Mouse (Mus musculus) ovary, postnatal 36 days (tissue): Measurements from ENCODE around the gene Pygo1.

Experiments
- DNase-seq: peaks from one replicate; pipeline ENCODE4 v3.0.0; 2022; ENCODE audit warnings: low spot score, mixed read lengths

The Pygo1 gene

DNA sequence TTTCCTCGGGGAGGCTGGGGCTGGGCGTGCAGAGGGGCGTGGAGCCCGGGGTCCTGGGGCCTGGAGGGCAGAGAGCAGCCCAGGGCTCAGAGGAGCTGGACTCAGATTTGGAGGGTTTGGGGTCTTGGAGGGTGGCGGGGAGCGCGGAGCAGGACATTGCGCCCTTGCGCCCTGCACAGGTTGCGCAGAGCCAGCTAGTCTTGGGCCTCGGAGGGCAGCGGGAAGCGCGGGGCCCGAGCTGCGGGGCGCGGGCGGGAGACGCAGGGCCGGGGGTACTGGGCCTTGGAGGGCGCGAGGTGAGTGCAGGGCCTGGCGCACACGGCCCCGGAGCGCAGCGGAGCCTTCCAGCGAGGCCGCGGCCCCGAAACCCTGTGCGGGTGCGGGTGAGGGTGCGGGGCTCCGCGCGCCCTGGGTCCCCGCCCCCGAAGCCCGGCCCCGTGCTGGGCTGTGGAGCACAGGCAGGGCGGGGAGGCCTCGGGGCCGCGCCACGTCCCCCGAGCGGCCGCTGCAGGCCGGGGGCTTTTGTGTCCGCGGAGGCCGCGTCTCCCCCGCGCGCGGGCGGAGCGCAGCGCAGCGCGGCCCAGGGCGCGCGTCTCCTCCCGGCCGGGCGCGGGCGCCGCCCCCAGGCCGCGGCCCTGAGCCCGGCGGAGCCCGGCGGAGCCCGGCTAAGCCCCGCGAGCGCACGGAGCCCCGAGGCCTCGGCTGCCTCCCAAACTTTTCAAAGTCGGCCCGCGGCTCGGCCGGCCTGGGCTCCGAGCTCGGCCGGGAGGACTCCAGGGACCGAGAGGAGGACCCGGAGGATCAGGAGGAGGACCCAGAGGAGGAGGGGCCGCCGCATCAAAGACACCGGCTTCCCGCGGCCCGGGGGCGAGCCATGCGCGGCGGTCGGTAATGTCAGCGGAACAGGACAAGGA is at the start of gene Pygo1:
Pygo1 (plus strand) TSS at position 625 of the 914 bp plus-strand sequence.
- peak; percentile 68 for DNase-seq

DNA sequence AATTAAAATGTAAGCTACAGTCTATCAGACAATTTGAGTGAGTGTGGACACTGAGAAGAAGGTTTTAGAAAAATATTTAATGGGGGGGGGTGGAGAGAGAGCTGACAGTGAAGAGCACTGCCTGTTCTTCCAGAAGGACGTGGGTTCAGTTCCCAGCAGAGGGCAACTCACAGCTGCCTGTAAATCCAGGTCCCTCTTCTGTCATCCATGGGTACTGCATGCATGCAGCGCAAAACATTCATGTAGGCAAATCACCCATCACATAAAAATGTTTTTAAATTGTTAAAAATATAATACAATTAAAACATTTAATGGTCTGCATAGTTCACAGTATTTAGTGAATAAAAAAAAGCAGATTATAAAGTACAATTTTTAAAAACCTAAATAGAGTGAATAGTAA is 49.6 kb upstream of the Pygo1 start:
- DNase-seq: no peak

DNA sequence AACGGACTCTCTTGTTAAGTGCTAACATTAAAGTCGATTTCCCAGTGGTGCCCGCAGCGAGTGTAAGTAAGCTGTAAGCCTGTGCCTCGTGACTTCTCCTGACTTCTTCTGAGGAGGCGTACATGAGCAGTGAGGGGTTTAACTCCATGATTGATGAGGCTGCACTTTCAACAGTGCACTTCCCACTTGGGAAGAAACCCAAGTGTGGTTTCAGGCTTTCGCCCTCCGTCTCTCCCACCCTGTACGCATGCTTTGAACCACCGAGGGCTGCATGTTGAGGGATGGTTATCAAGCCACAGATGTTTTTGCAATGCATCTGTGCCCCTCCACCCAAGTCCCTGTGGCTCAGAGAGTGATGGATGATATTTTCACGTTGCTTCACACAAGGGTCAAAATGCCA is 47.5 kb upstream of the Pygo1 start:
- DNase-seq: no peak

DNA sequence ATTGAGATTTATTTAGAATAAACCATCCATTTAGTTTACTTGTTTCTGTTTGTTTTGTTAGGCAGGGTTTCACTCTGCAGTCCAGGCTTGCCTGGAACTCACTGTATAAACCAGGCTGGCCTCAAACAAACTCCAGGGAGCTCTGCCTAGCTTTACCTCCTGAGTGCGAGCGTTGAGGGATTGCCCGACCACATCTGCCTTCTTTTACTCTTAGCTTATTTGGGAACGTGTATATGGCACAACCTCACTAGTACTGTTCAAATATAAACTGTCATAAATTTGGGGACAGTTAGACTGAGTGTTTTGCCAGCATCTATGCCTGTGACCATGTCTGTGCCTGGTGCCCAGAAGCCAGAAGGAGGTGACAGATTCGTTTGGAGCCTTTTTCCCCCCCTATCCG is 46.8 kb upstream of the Pygo1 start:
- no peak for DNase-seq

GRCm38 (mm10) chr9:72879601-72880000 is 45.8 kb upstream of the Pygo1 start:
- no peak for DNase-seq

GRCm38 (mm10) chr9:72880225-72880960 is 45.1 kb upstream of the Pygo1 start:
- DNase-seq: peak; percentile 16

- peak; percentile 13 for DNase-seq
Measured at GRCm38 (mm10) chr9:72881026-72881768, 44.2 kb upstream of the Pygo1 start.

DNA sequence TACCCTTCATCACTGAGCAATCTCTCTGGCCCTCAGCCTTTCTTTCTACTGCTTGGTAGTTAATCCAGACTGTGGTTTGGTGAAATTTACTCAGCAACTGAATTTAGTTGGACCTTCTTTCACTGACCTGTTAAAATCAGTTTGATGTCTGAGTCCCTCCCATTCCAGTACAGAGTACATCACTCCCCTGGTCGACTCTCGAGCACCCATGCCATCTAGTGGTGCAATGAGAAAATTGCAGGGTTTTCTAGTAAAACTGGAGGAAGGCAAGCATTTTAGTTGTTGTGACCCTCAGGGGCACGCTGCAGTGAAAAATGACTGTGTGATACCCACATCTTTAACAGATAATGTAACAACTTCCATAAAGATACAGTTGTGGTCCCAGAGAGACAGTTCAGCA is 41.5 kb upstream of the Pygo1 start:
- peak; percentile 15 for DNase-seq

GRCm38 (mm10) chr9:72889777-72890176 is 35.7 kb upstream of the Pygo1 start:
- DNase-seq: no peak

- DNase-seq: no peak
Measured at GRCm38 (mm10) chr9:72890499-72891085, 34.9 kb upstream of the Pygo1 start.

- DNase-seq: no peak
Measured at GRCm38 (mm10) chr9:72892761-72893160, 32.7 kb upstream of the Pygo1 start.

DNA sequence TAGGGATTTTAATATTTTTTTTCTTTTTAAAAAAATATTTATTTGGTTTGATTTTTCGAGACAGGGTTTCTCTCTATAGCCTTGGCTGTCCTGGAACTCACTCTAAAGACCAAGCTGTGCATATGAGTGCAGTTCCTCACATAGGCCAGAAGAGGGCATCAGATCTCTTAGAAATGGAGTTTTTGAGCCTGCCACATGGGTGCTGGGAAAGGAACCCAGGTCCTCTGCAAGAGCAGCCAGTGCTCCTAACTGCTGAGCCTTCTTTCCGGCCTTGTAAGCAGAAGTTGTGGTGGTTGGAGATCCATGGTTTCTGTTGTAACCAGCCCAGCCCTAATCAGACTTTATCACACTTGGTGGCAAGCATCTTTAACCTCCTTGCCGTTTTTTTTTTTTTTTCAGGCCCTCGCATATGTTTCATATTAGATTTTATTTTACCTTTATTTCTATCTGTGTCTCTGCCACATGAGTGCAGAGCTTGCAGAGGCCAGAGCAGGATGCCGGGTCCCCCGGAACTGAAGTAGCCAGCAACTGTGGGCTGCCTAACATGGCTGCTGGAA is 30.6 kb upstream of the Pygo1 start:
- no peak for DNase-seq

DNA sequence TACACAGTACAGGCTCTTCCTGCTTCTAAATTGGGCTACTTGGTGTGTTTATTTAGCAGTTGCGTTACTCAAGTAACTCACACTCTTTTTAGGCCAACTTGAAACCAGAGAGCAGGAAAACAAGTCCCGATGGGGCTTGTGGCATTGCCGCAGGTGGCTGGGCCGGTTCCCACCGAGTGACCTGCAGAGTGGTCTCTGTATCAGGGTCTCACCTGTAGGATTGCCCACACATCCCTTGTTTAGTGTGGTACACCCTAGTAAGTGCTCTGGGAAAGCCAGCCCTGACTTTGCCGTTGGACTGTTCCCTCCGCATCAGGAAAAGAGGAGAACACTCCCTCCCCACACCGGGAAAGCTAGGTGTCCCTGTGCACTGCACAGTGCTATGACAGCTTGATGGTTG is 23.4 kb upstream of the Pygo1 start:
- no peak for DNase-seq

GRCm38 (mm10) chr9:72902611-72903010 is 22.8 kb upstream of the Pygo1 start:
- DNase-seq: no peak

- DNase-seq: no peak
Measured at GRCm38 (mm10) chr9:72906693-72907103, 18.7 kb upstream of the Pygo1 start.

DNA sequence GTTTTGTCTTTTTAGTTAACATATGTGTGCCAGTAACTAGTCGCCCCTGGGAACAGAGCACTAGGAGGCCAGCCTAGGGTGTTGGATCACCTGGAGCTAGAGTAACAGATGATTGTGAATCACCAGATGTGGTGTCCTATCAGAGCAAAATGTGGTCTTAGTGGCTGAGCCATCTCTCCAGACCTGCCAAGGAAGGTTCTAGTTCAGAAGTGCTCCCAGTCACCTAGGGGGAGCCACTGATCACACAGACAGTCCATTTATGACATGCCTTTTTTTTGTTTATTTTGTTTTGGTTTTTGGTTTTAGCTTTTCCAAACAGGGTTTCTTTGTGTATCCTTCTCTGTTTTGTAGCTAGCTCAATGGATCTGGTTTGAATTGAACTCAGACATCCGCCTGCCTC is 14.1 kb upstream of the Pygo1 start:
- DNase-seq: no peak

- DNase-seq: no peak
Measured at GRCm38 (mm10) chr9:72913551-72913950, 11.9 kb upstream of the Pygo1 start.

- DNase-seq: no peak
Measured at GRCm38 (mm10) chr9:72915728-72916127, 9.7 kb upstream of the Pygo1 start.

GRCm38 (mm10) chr9:72923068-72923467 is 2.4 kb upstream of the Pygo1 start:
- DNase-seq: no peak

DNA sequence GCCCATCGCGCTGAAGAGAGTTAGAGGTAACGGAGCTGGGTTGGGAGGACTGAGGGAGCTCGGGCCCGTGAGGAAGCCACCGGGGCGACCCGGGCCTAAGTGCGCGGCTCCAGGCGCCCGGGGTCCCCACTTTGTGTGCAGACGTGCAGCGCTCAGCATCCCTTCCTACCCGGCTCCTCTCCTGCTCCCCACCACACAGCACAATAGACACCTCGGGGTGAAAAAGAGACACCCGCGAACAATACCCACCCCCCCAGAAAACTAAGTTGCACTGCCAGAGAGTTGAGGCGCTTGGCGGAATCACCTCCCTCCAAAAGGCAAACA is 452 bp downstream of the Pygo1 start:
- DNase-seq: no peak

- no peak for DNase-seq
Measured at GRCm38 (mm10) chr9:72931166-72931790, 5.8 kb downstream of the Pygo1 start.
